Mouse (Mus musculus) heart, postnatal 4 days (tissue): ENCODE data around the gene Cntnap2. TPM values are rescaled to one million over a fixed set of nuclear protein-coding genes. Genes with fewer than 3 reads are reported as not detected.

Source experiments
- DNase-seq: peaks from one replicate; pipeline ENCODE4 v3.0.0; 2021
- total RNA-seq, 2 experiments: library from RNA; stranded (reverse); gene quantifications; 2 replicates each; pipeline ENCODE4 v1.2.3; 2021

Gene Cntnap2
- total RNA-seq, 2 experiments from 2014 or later, result 0.05 TPM

GRCm38 (mm10) chr6:45345396-45345795 lies 286.2 kb downstream of the Cntnap2 start:
- no peak for DNase-seq

GRCm38 (mm10) chr6:45345953-45346352 lies 286.8 kb downstream of the Cntnap2 start:
- DNase-seq, result no peak

GRCm38 (mm10) chr6:45366442-45366841 lies 307.3 kb downstream of the Cntnap2 start:
- DNase-seq, result no peak

GRCm38 (mm10) chr6:45381126-45381525 lies 322.0 kb downstream of the Cntnap2 start:
- DNase-seq, result no peak

GRCm38 (mm10) chr6:45389034-45389433 lies 329.9 kb downstream of the Cntnap2 start:
- DNase-seq, result no peak

GRCm38 (mm10) chr6:45413629-45414028 lies 354.5 kb downstream of the Cntnap2 start:
- DNase-seq, result no peak

GRCm38 (mm10) chr6:45455424-45455823 lies 396.3 kb downstream of the Cntnap2 start:
- no peak for DNase-seq

- no peak for DNase-seq
These were observed 459.1 kb downstream of the Cntnap2 start for GRCm38 (mm10) chr6:45518221-45518620.

GRCm38 (mm10) chr6:45536999-45537398 lies 477.8 kb downstream of the Cntnap2 start:
- no peak for DNase-seq

- DNase-seq, result no peak
These were observed 485.2 kb downstream of the Cntnap2 start for GRCm38 (mm10) chr6:45544319-45544875.

- no peak for DNase-seq
These were observed 500.6 kb downstream of the Cntnap2 start for GRCm38 (mm10) chr6:45559724-45560123.

- no peak for DNase-seq
These were observed 525.4 kb downstream of the Cntnap2 start for GRCm38 (mm10) chr6:45584467-45585094.

GRCm38 (mm10) chr6:45589084-45589483 lies 529.9 kb downstream of the Cntnap2 start:
- DNase-seq, result no peak

- no peak for DNase-seq
These were observed 587.9 kb downstream of the Cntnap2 start for GRCm38 (mm10) chr6:45647017-45647416.

GRCm38 (mm10) chr6:45648419-45648818 lies 589.3 kb downstream of the Cntnap2 start:
- no peak for DNase-seq

- no peak for DNase-seq
These were observed 641.1 kb downstream of the Cntnap2 start for GRCm38 (mm10) chr6:45700287-45700686.

- DNase-seq, result no peak
These were observed 732.5 kb downstream of the Cntnap2 start for GRCm38 (mm10) chr6:45791612-45792011.

GRCm38 (mm10) chr6:45841626-45842341 lies 782.6 kb downstream of the Cntnap2 start:
- DNase-seq, result no peak

GRCm38 (mm10) chr6:45843736-45844135 lies 784.6 kb downstream of the Cntnap2 start:
- DNase-seq, result no peak

GRCm38 (mm10) chr6:45871409-45871992 lies 812.3 kb downstream of the Cntnap2 start:
- no peak for DNase-seq

GRCm38 (mm10) chr6:45885486-45885885 lies 826.3 kb downstream of the Cntnap2 start:
- no peak for DNase-seq

- DNase-seq, result no peak
These were observed 828.7 kb downstream of the Cntnap2 start for GRCm38 (mm10) chr6:45887901-45888300.

- no peak for DNase-seq
These were observed 879.1 kb downstream of the Cntnap2 start for GRCm38 (mm10) chr6:45938263-45938662.
